Mouse (Mus musculus) hindbrain, embryonic 14.5 days (tissue): ENCODE results near the gene Srpk2. TPM values are rescaled to one million over a fixed set of nuclear protein-coding genes. Genes with fewer than 3 reads are reported as not detected.

ENCODE experiments used
- ATAC-seq: fragments of 200-750 bp; cut with Nextera tagmentation; 2 replicates; pipeline ENCODE4 v1.8.0; 2017; ENCODE audit warnings: moderate number of reproducible peaks, mild to moderate bottlenecking, moderate TSS enrichment, moderate library complexity; ENCODE audit not compliant: low FRiP score
- DNase-seq: peaks from one replicate; pipeline ENCODE4 v3.0.0-alpha.2; 2015; ENCODE audit warnings: low spot score
- H3K27ac ChIP-seq: fragments of 300-500 bp; sonication (generic); 2 replicates; pipeline ENCODE4 v1.5.1; 2014; ENCODE audit warnings: mild to moderate bottlenecking, moderate library complexity
- H3K27me3 ChIP-seq: fragments of 300-500 bp; sonication (generic); 2 replicates; pipeline ENCODE4 v1.6.1; 2014; ENCODE audit warnings: mild to moderate bottlenecking, low read length, mixed read lengths; ENCODE audit not compliant: control insufficient read depth, insufficient read depth
- H3K36me3 ChIP-seq: fragments of 300-500 bp; sonication (generic); replicated peaks from 2 replicates; pipeline ENCODE4 v1.6.1; 2014; ENCODE audit not compliant: control insufficient read depth, insufficient read depth
- H3K4me1 ChIP-seq: fragments of 300-500 bp; sonication (generic); replicated peaks from 2 replicates; pipeline ENCODE4 v1.6.1; 2014; ENCODE audit warnings: antibody characterized with exemption, low read length, mixed read lengths; ENCODE audit not compliant: control insufficient read depth, insufficient read depth
- H3K4me2 ChIP-seq: fragments of 300-500 bp; sonication (generic); replicated peaks from 2 replicates; pipeline ENCODE4 v1.6.1; 2014; ENCODE audit warnings: mild to moderate bottlenecking, moderate library complexity
- H3K4me3 ChIP-seq: fragments of 300-500 bp; sonication (generic); replicated peaks from 2 replicates; pipeline ENCODE4 v1.5.1; 2014; ENCODE audit warnings: mild to moderate bottlenecking, low read length
- H3K9ac ChIP-seq: fragments of 300-500 bp; sonication (generic); 2 replicates; pipeline ENCODE4 v1.6.1; 2014
- H3K9me3 ChIP-seq: fragments of 300-500 bp; sonication (generic); 2 replicates; pipeline ENCODE4 v1.6.1; 2016; ENCODE audit warnings: low read length; ENCODE audit not compliant: control insufficient read depth
- WGBS: fragments of 180-500 bp; shearing (Covaris S2); extraction: QIAGEN DNeasy Blood & Tissue Kit; methylation state at CpG from one replicate; pipeline ENCODE4 v1.1.7; 2014; 5-methylcytosine and 5-hydroxymethylcytosine counted together
- polyA plus RNA-seq: library from polyadenylated mRNA; unstranded; fragments of >200 nt; fragmentation: Nextera tagmentation; extraction: Ambion mirVana; gene quantifications from 2 replicates; pipeline ENCODE4 v1.2.1, GENCODE M21; 2014

Srpk2 gene
- polyA plus RNA-seq, 1 experiment from 2014 or later = 119 TPM

DNA sequence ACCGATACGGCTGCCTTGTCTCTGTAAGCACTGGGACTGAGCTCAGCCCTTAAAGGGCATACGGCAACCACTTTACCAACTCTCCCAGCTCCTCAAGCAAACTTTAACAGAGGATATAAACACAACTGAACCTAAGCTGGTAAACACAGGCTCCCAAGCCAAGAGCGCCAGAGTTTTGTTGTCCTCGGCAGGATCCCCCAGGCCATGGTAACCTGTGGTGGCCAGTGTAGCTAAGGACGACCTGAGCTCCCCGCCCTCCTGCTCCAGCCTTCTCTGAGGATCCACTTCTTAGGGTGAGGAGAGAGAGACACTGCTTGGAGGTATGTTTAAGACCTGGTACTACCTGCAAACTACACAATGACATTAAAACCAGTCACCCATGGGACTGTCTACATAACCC is 171.9 kb downstream of the Srpk2 start:
- Histone ChIP-seq H3K4me1 (no peaks in the 10 kb centered on the region), H3K27ac (no peak overlapping the region), H3K27me3 (no peaks in the 10 kb centered on the region), H3K4me3 (no peak overlapping the region), H3K9me3 (no peaks in the 10 kb centered on the region), H3K36me3 (peaks cover 50% of the 10 kb centered on the region), H3K9ac (no peak overlapping the region), H3K4me2 (no peak overlapping the region)
- DNase-seq = no peak
- ATAC-seq = no peak
- WGBS = 95% methylated on average over 7 of the region's 7 CpGs

DNA sequence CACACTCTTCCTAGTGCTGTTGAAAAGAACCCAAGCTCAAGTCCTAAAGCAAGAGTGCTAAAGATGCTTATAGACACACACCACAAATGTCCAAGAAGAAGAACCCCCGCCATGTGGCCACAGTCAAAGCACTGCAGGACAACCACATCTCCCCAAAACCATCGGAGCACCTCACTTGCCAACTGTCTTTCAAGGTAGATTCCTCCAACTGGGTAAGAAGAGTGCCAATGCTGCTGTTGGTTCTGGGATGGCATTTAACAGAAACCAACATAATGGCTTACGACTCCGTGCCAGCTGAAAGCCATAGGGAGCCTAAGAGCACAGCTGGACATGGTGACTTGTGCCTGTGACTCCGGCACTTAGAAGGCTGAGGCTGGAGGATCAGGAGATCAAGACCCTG is 173.0 kb downstream of the Srpk2 start:
- no peak overlapping the region for H3K4me3 ChIP-seq
- H3K27ac ChIP-seq = no peak overlapping the region
- H3K9ac ChIP-seq = no peak overlapping the region
- H3K27me3 ChIP-seq = no peaks in the 10 kb centered on the region
- no peaks in the 10 kb centered on the region for H3K4me1 ChIP-seq
- H3K9me3 ChIP-seq = no peaks in the 10 kb centered on the region
- ATAC-seq = no peak
- DNase-seq = no peak
- peaks cover 61% of the 10 kb centered on the region for H3K36me3 ChIP-seq
- no peak overlapping the region for H3K4me2 ChIP-seq
- WGBS = 92% methylated on average over 5 of the region's 5 CpGs

DNA sequence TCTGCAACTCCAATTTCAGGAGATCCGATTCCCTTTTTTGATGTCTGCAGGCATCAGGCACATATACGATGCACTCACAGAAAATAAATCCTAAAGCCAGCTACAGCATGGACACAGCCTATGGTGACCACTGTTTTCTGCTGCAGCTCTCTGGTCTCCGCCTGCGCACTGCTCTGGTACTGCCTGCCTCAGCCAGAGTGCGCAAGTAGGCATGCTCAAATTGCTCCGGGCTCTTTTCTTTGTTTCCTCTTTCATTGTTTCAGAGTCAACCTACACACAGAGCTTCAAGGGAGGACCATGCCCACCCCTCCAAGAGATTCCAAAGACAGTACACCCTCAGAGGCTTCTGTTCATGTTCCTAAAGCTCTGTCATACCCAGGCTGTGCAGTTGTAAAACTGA is 175.8 kb downstream of the Srpk2 start:
- ATAC-seq = 0 out of 2 replicates have a peak, but pooled peaks have one; percentile 22
- Histone ChIP-seq H3K4me3 (no peak overlapping the region), H3K9me3 (no peaks in the 10 kb centered on the region), H3K9ac (no peak overlapping the region), H3K27ac (no peak overlapping the region; the same call in 1 of the 2 replicates), H3K36me3 (peaks cover 70% of the 10 kb centered on the region), H3K4me1 (no peaks in the 10 kb centered on the region), H3K27me3 (no peaks in the 10 kb centered on the region), H3K4me2 (no peak overlapping the region)
- WGBS = 61% methylated on average over 6 of the region's 6 CpGs
- DNase-seq = no peak

DNA sequence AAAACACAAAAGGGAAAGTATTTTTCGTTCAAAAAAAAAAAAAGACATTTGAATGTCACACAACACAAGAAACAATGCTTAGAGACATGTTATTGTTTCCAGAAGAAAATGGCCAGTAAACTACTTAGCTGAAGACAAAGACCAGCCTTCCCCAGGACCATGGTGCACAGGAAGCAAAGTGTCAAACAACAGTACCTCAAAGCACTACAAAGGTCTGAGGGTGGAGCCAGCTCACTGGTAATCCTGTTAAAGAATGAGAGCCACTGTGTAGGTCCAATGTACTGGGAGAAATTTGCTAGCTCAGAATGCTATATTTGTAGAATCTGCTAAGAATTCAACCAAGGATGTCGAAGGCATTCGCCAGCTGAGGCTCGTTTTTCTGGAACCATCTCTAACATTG is 177.2 kb downstream of the Srpk2 start:
- WGBS = 84% methylated on average over 4 of the region's 4 CpGs
- no peak overlapping the region for H3K9ac ChIP-seq
- no peak for DNase-seq
- H3K27ac ChIP-seq = peak overlapping the region; percentile 53; the same call in 1 of the 2 replicates
- H3K4me1 ChIP-seq = no peaks in the 10 kb centered on the region
- H3K36me3 ChIP-seq = peaks cover 72% of the 10 kb centered on the region
- H3K27me3 ChIP-seq = no peaks in the 10 kb centered on the region
- no peak for ATAC-seq
- no peaks in the 10 kb centered on the region for H3K9me3 ChIP-seq
- no peak overlapping the region for H3K4me3 ChIP-seq
- no peak overlapping the region for H3K4me2 ChIP-seq

DNA sequence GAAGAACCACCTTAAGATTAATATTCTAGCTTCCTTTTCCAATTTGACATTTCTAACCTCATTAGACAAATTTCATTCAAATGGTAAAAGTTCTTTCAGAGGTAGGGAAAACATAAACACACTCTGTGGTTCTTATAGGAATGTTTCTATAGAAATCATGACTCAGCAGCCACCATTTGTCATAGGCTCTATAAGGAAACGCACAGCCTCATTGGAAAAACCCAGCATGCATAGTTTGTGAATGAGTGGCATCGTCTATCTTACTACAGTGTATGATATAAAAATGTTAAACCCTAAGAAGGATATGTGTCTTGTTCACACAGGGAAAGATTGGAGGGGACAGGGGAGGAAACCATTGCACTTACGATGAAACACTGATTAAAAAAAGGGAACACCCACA is 178.8 kb downstream of the Srpk2 start:
- DNase-seq = no peak
- Histone ChIP-seq H3K9me3 (no peaks in the 10 kb centered on the region), H3K4me2 (no peak overlapping the region), H3K4me1 (no peaks in the 10 kb centered on the region), H3K4me3 (no peak overlapping the region), H3K27me3 (no peaks in the 10 kb centered on the region), H3K9ac (no peak overlapping the region), H3K36me3 (peaks cover 77% of the 10 kb centered on the region), H3K27ac (no peak overlapping the region; the same call in 1 of the 2 replicates)
- 88% methylated on average over 3 of the region's 3 CpGs for WGBS
- no peak for ATAC-seq

DNA sequence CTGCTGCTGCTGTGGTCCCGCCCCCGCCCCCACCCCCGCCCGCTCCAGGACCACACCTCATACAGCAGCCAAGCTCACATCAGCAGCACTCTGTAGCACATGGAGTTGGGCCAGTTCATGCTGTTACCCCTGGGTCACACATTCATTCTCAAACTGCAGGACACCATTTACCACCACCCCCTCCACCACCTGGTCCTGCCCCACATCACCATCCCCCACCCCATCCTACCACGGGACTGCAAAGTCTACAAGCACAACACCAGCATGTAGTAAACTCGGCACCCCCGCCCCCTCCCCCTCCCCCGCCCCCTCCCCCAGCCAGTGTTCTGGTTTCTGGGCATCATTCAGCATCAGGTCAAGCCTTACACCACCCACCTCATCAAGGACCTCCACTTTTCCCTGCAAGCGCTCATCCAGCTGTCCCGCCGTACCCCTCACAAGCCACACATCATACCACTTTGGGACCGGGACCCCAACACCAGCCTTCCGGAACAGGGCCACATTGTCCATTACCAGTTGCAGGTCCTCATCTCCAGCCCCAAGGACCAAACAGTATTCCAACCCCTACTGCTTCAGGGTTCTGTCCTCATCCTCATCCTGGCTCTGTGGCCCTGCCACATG is 182.0 kb downstream of the Srpk2 start:
- Histone ChIP-seq H3K36me3 (peaks cover 95% of the 10 kb centered on the region), H3K4me3 (no peak overlapping the region), H3K4me1 (no peaks in the 10 kb centered on the region), H3K27me3 (no peaks in the 10 kb centered on the region), H3K27ac (no peak overlapping the region), H3K9me3 (no peaks in the 10 kb centered on the region), H3K9ac (no peak overlapping the region), H3K4me2 (no peak overlapping the region)
- ATAC-seq = 0 out of 2 replicates have a peak, but pooled peaks have one; percentile 40
- WGBS = 75% methylated on average over 13 of the region's 13 CpGs
- DNase-seq = no peak

DNA sequence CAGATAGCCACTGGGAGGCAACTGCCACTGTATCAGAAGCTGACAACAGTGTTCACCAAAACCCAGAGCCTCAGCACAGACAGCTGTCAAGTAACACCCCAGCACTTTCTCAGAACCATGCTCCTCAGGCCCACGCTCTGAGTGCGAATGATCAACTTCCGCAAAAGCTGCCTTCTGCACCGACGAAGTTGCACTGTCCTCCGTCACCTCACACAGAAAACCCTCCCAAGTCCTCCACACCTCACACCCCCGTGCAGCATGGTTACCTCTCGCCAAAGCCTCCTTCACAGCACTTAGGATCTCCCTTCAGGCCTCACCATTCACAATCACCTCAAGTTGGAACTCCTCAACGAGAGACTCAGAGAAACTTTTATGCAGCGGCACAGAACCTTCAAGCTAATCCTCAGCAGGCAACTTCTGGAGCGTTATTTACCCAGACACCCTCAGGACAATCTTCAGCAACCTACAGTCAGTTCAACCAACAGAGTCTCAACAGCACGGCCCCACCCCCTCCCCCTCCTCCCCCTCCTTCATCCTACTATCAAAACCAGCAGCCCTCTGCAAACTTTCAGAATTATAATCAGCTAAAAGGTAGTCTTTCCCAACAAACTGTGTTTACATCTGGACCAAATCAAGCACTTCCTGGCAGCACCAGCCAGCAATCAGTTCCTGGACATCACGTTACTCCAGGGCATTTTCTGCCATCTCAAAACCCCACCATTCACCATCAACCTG is 182.7 kb downstream of the Srpk2 start:
- H3K4me3 ChIP-seq = no peak overlapping the region
- H3K4me2 ChIP-seq = no peak overlapping the region
- 87% methylated on average over 13 of the region's 13 CpGs for WGBS
- no peaks in the 10 kb centered on the region for H3K27me3 ChIP-seq
- peaks cover 94% of the 10 kb centered on the region for H3K36me3 ChIP-seq
- no peak for ATAC-seq
- no peaks in the 10 kb centered on the region for H3K9me3 ChIP-seq
- no peaks in the 10 kb centered on the region for H3K4me1 ChIP-seq
- no peak overlapping the region for H3K27ac ChIP-seq
- H3K9ac ChIP-seq = no peak overlapping the region
- no peak for DNase-seq

DNA sequence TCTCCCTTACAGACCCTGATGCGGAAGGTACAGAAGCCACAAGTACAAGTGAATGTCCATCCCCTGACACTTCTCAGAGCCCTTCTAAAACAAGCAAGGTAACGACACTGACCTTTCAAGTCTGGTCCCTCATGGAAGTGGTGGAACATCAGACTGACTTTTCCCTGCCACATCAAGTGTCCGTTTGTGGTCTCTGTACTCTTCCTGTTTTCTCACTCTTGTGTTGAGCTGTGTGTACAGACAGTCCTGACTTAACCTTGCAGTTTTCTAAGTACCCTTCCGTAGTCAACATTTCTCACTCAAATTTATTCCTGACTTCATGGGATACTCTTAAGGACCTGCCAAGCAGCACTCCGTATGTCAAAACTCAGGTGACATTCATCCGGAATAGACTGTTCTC is 183.7 kb downstream of the Srpk2 start:
- Histone ChIP-seq H3K4me1 (no peaks in the 10 kb centered on the region), H3K27me3 (no peaks in the 10 kb centered on the region), H3K36me3 (peaks cover 95% of the 10 kb centered on the region), H3K27ac (no peak overlapping the region), H3K4me3 (no peak overlapping the region), H3K9me3 (no peaks in the 10 kb centered on the region), H3K4me2 (no peak overlapping the region), H3K9ac (no peak overlapping the region)
- 92% methylated on average over 6 of the region's 6 CpGs for WGBS
- DNase-seq (no peak), ATAC-seq (no peak)

DNA sequence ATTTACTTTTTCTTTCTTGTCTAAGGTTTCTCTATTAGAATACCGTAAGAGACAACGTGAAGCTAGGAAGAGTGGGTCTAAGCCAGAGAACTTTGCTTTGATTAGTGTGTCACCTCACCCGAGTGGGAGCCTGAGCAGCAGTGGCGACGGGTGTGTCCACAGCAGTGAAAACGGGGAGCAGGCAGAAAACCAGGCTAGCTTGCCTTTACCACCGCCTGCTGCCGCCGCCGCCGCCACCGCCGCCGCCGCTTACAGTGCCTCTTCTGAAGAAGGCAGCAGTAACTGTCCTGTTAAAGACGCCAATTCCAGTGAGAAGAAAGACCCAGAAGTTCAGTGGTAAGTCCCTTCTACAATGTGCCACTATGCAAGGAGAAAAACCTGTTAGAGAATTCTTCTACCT is 185.2 kb downstream of the Srpk2 start:
- Histone ChIP-seq H3K27me3 (no peaks in the 10 kb centered on the region), H3K9ac (no peak overlapping the region), H3K4me2 (no peak overlapping the region), H3K4me3 (no peak overlapping the region), H3K4me1 (no peaks in the 10 kb centered on the region), H3K27ac (no peak overlapping the region), H3K9me3 (no peaks in the 10 kb centered on the region), H3K36me3 (peaks cover 91% of the 10 kb centered on the region)
- no peak for DNase-seq
- 93% methylated on average over 16 of the region's 16 CpGs for WGBS
- ATAC-seq = no peak
